ENCODE assay signal across 15 mouse cellular contexts in genomic region chr4:79291091-79291490, GRCm38 (mm10).
"Had no signal": no experiment of that assay in that cellular context is flagged by ENCODE, and none has a peak within 500 bp of the region (broad histone marks: within the 10 kb centered on the region; RNA-seq: fewer than 3 reads in every experiment).

No protein-coding gene starts in this region.

- DNase-seq: kidney, adult 9 months; kidney, postnatal 36 days; lung, adult 18-20 months; right cerebral cortex, adult 18-20 months; right cerebral cortex, postnatal 25 days; thymus, adult 2 months; thymus, postnatal 25 days had no signal

- H3K27me3 ChIP-seq: limb, embryonic 13.5 days; midbrain, embryonic 12.5 days; neural tube, embryonic 15.5 days had no signal

- H3K9me3 ChIP-seq: limb, embryonic 13.5 days; midbrain, embryonic 12.5 days; neural tube, embryonic 15.5 days had no signal

- ATAC-seq: intestine, postnatal 0 days; midbrain, embryonic 16.5 days had no signal

- H3K4me3 ChIP-seq: limb, embryonic 13.5 days; midbrain, embryonic 12.5 days; neural tube, embryonic 15.5 days had no signal

- H3K36me3 ChIP-seq: limb, embryonic 13.5 days; midbrain, embryonic 12.5 days; neural tube, embryonic 15.5 days had no signal

- H3K27ac ChIP-seq: kidney, postnatal 0 days; limb, embryonic 13.5 days; liver, embryonic 14.5 days; midbrain, embryonic 12.5 days; neural tube, embryonic 15.5 days; stomach, postnatal 0 days had no signal

- H3K4me2 ChIP-seq: limb, embryonic 13.5 days; midbrain, embryonic 12.5 days; neural tube, embryonic 15.5 days had no signal

- H3K9ac ChIP-seq: limb, embryonic 13.5 days; liver, embryonic 14.5 days; midbrain, embryonic 12.5 days; neural tube, embryonic 15.5 days had no signal

- H3K4me1 ChIP-seq: limb, embryonic 13.5 days; midbrain, embryonic 12.5 days; neural tube, embryonic 15.5 days had no signal
